Mouse (Mus musculus) neural tube, embryonic 13.5 days (tissue): Measurements from ENCODE around the gene Znrf4. TPM values are rescaled to one million over a fixed set of nuclear protein-coding genes. Genes with fewer than 3 reads are reported as not detected.

Source experiments
- ATAC-seq: fragments of 200-750 bp; cut with Nextera tagmentation; 2 replicates; pipeline ENCODE4 v1.8.0; 2017; ENCODE audit warnings: low read depth, mild to moderate bottlenecking, moderate TSS enrichment, moderate library complexity
- H3K27ac ChIP-seq: fragments of 300-500 bp; sonication (generic); replicated peaks from 2 replicates; pipeline ENCODE4 v1.5.1; 2015; ENCODE audit warnings: moderate library complexity, mild to moderate bottlenecking, inconsistent platforms
- H3K27me3 ChIP-seq: fragments of 300-500 bp; sonication (generic); 2 replicates; pipeline ENCODE4 v1.6.1; 2015; ENCODE audit warnings: mild to moderate bottlenecking, inconsistent platforms
- H3K36me3 ChIP-seq: fragments of 300-500 bp; sonication (generic); 2 replicates; pipeline ENCODE4 v1.6.1; 2015; ENCODE audit warnings: mild to moderate bottlenecking, inconsistent platforms
- H3K4me1 ChIP-seq: fragments of 300-500 bp; sonication (generic); replicated peaks from 2 replicates; pipeline ENCODE4 v1.6.1; 2015; ENCODE audit warnings: inconsistent platforms
- H3K4me2 ChIP-seq: fragments of 300-500 bp; sonication (generic); 2 replicates; pipeline ENCODE4 v1.6.1; 2015; ENCODE audit warnings: inconsistent platforms, mild to moderate bottlenecking, moderate library complexity
- H3K4me3 ChIP-seq: fragments of 300-500 bp; sonication (generic); 2 replicates; pipeline ENCODE4 v1.5.1; 2015; ENCODE audit warnings: mild to moderate bottlenecking, inconsistent platforms
- H3K9ac ChIP-seq: fragments of 300-500 bp; sonication (generic); 2 replicates; pipeline ENCODE4 v1.6.1; 2015; ENCODE audit warnings: moderate library complexity, mild to moderate bottlenecking, inconsistent platforms
- H3K9me3 ChIP-seq: fragments of 300-500 bp; sonication (generic); 2 replicates; pipeline ENCODE4 v1.6.1; 2016; ENCODE audit warnings: inconsistent platforms
- WGBS: fragments of 180-500 bp; shearing (Covaris S2); methylation state at CpG from one replicate; pipeline ENCODE4 v1.1.7; 2015; 5-methylcytosine and 5-hydroxymethylcytosine counted together
- polyA plus RNA-seq: library from polyadenylated mRNA; unstranded; fragments of >200 nt; fragmentation: Nextera tagmentation; extraction: Ambion mirVana; gene quantifications from 2 replicates; pipeline ENCODE4 v1.2.1, GENCODE M21; 2015

Gene Znrf4
- polyA plus RNA-seq, 1 experiment from 2014 or later: not detected

DNA sequence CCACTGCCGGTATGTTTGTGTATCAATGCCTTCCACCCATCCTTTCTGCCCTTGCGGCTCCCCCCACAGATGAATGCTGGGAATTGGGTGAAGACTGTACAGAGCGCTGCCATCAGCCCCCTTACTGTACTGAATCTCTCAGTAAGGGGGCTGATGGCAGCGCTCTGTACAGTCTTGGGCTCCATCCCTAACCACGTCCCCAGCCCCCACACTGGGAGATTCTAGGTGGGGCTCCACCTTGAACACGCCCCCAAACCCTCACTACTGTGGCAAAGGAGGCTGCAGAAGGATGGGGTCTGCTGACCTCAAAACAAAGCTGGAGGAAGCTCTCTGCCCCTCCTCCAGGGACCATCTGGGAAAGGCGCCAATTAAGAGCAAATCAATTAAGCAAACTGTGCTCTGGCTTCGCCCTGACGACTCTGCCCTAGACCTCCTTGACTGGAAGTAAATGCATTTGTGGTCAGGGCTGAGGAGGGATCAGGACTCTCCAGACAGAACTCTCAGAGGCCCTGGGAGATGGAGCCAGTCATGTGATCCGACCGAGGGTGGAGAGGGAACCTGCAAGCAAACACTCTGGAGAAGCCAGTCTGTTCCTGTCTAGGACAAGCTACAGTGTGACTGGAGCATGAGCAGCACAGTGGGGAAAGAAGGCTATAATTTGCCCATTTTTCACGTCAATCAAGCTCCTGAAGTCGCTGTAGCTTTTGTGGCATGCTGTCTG is 3.6 kb upstream of the Znrf4 start:
- Histone ChIP-seq H3K27me3 (peaks cover 40% of the 10 kb centered on the region), H3K4me2 (peak overlapping the region; percentile 22), H3K9ac (peak overlapping the region; percentile 38), H3K36me3 (no peaks in the 10 kb centered on the region), H3K4me3 (no peak overlapping the region), H3K9me3 (no peaks in the 10 kb centered on the region), H3K27ac (peak overlapping the region; percentile 65), H3K4me1 (peaks cover 30% of the 10 kb centered on the region)
- 11% methylated on average over 13 of the region's 13 CpGs for WGBS
- peak; percentile 66 for ATAC-seq

DNA sequence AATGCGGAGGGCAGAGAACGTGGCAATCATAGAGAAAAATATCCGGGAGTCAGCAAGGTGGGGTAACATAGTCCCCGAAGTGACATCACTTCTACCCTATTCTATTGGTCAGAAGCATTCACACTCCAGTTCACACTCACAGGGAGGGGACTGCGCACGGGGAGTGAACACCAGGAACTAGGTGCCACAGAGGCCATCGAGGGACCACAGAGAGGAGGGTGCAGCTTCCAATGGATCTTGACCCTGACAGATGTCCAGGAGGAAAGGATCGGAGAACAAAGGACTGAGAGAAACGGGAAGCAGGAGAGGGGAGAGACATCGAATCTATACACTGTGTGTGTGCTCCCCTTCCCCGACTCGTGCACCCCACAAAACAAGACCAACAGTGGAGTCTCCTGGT is 2.7 kb upstream of the Znrf4 start:
- 0 out of 2 replicates have a peak overlapping the region, but pooled peaks have one; percentile 65 for H3K27ac ChIP-seq
- H3K36me3 ChIP-seq: no peaks in the 10 kb centered on the region
- H3K9me3 ChIP-seq: no peaks in the 10 kb centered on the region
- 54% methylated on average over 12 of the region's 12 CpGs for WGBS
- H3K27me3 ChIP-seq: peaks cover 49% of the 10 kb centered on the region
- no peak overlapping the region for H3K4me2 ChIP-seq
- peaks cover 40% of the 10 kb centered on the region for H3K4me1 ChIP-seq
- no peak overlapping the region for H3K4me3 ChIP-seq
- ATAC-seq: no peak
- 0 out of 2 replicates have a peak overlapping the region, but pooled peaks have one; percentile 38 for H3K9ac ChIP-seq

- Histone ChIP-seq H3K36me3 (no peaks in the 10 kb centered on the region), H3K4me3 (no peak overlapping the region), H3K27ac (no peak overlapping the region), H3K4me2 (no peak overlapping the region), H3K4me1 (peaks cover 46% of the 10 kb centered on the region), H3K9ac (no peak overlapping the region), H3K27me3 (peaks cover 49% of the 10 kb centered on the region), H3K9me3 (no peaks in the 10 kb centered on the region)
- no peak for ATAC-seq
Measured at GRCm38 (mm10) chr17:56514330-56514729, 2.1 kb upstream of the Znrf4 start.

- H3K9me3 ChIP-seq: no peaks in the 10 kb centered on the region
- peaks cover 49% of the 10 kb centered on the region for H3K27me3 ChIP-seq
- peak overlapping the region; percentile 22 for H3K4me3 ChIP-seq
- peak overlapping the region; percentile 35; the same call in 1 of the 2 replicates for H3K9ac ChIP-seq
- no peaks in the 10 kb centered on the region for H3K36me3 ChIP-seq
- no peak for ATAC-seq
- H3K4me2 ChIP-seq: peak overlapping the region; percentile 43
- H3K4me1 ChIP-seq: peaks cover 68% of the 10 kb centered on the region
- no peak overlapping the region for H3K27ac ChIP-seq
- whole genome bisulfite sequencing: 22% methylated on average over 29 of the region's 29 CpGs
Measured at GRCm38 (mm10) chr17:56511707-56512090, 532 bp downstream of the Znrf4 start.

GRCm38 (mm10) chr17:56510970-56511706 is 1.1 kb downstream of the Znrf4 start:
- Histone ChIP-seq H3K27ac (no peak overlapping the region), H3K27me3 (peaks cover 49% of the 10 kb centered on the region), H3K9ac (peak overlapping the region; percentile 35; the same call in 1 of the 2 replicates), H3K36me3 (no peaks in the 10 kb centered on the region), H3K4me2 (peak overlapping the region; percentile 43), H3K9me3 (no peaks in the 10 kb centered on the region), H3K4me1 (peaks cover 67% of the 10 kb centered on the region), H3K4me3 (peak overlapping the region; percentile 22)
- no peak for ATAC-seq
- 6% methylated on average over 60 of the region's 60 CpGs for WGBS

DNA sequence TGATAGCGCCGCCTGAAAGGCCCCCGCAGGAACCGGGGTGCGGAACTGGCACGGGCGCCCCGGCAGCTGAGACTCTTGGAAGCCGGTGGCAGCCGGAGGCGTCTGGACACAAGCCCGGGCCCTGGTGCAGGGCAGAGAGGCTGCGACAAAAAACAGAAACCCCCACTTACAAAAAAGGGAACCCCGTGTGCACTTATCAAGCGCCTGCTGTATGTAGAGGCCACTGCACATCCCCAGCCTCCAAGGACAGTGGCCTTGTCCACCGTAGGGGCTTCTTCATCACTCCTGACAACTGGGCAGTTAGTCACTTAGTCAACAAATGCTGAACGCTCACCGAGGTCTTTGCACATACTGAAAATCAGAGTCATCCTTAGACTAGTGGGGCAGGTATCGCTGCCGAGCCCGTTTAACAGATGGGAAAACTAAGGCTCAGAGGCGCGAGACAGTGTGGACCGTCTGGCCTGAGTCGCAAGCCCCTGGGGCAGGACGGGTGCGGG is 1.7 kb downstream of the Znrf4 start:
- Histone ChIP-seq H3K4me1 (peaks cover 61% of the 10 kb centered on the region), H3K36me3 (no peaks in the 10 kb centered on the region), H3K27ac (no peak overlapping the region), H3K9ac (peak overlapping the region; percentile 2; the same call in 1 of the 2 replicates), H3K27me3 (peaks cover 49% of the 10 kb centered on the region), H3K4me2 (peak overlapping the region; percentile 43; the same call in 1 of the 2 replicates), H3K9me3 (no peaks in the 10 kb centered on the region), H3K4me3 (no peak overlapping the region)
- ATAC-seq: no peak
- 26% methylated on average over 27 of the region's 27 CpGs for whole genome bisulfite sequencing

GRCm38 (mm10) chr17:56509707-56510472 is 2.3 kb downstream of the Znrf4 start:
- Histone ChIP-seq H3K9ac (peak overlapping the region; percentile 45; the same call in 1 of the 2 replicates), H3K4me2 (peak overlapping the region; percentile 18; the same call in 1 of the 2 replicates), H3K4me3 (no peak overlapping the region), H3K27me3 (peaks cover 46% of the 10 kb centered on the region), H3K27ac (peak overlapping the region; percentile 53; the same call in 1 of the 2 replicates), H3K4me1 (peaks cover 54% of the 10 kb centered on the region), H3K36me3 (no peaks in the 10 kb centered on the region), H3K9me3 (no peaks in the 10 kb centered on the region)
- WGBS: 6% methylated on average over 33 of the region's 37 CpGs
- ATAC-seq: peak; percentile 17

- Histone ChIP-seq H3K9ac (0 out of 2 replicates have a peak overlapping the region, but pooled peaks have one; percentile 45), H3K27me3 (peaks cover 39% of the 10 kb centered on the region), H3K36me3 (no peaks in the 10 kb centered on the region), H3K9me3 (no peaks in the 10 kb centered on the region), H3K4me1 (peaks cover 51% of the 10 kb centered on the region), H3K27ac (peak overlapping the region; percentile 53), H3K4me3 (no peak overlapping the region), H3K4me2 (peak overlapping the region; percentile 18; the same call in 1 of the 2 replicates)
- 36% methylated on average over 10 of the region's 10 CpGs for WGBS
- ATAC-seq: peak; percentile 14; the same call in 1 of the 2 replicates
Measured at GRCm38 (mm10) chr17:56509021-56509640, 3.1 kb downstream of the Znrf4 start.

DNA sequence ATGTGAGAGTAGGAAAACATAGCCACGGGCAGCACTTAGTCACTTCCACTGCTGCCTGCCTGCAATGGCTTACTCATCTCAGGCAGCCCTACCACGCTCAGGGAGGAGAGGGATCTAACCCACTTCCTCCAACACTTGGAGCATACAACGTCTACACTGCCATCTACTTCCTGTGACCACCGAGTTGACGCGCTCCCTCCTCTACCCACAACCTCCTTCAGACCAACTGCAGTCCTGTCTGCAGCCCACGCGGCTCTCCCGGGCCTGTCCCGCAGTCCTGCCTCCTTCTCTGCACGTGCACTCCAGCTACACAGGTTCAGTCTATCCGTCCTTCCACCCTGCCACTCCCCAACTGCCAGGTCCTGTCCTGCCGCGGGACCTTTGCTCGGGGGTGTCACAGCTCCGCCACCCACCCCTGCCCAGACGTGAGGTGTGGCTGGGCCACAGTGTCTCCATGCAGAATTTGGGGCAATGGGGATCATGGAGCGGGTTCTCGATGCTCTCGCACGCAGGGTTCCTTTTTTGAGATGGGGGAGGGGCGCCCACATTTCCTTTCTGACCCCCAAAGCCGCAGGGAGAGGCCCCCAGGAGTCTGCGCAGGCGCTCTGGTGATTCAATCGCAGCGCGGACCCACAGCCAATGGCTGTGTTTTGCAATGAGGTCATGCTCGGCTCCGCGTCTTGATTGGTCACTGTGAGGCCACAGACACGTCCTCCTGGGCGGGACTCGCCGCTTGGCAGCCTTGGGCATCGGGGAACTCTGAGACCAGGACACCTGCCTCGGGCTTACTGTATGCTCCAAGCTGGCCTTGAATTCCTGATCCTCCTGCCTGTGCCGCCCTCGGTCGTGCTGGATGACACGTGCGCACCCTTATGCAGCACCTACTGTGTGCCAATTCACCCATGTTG is 4.8 kb downstream of the Znrf4 start:
- H3K27ac ChIP-seq: peak overlapping the region; percentile 94
- peak overlapping the region; percentile 90 for H3K9ac ChIP-seq
- H3K27me3 ChIP-seq: peaks cover 25% of the 10 kb centered on the region
- peak overlapping the region; percentile 96 for H3K4me2 ChIP-seq
- no peaks in the 10 kb centered on the region for H3K36me3 ChIP-seq
- H3K4me1 ChIP-seq: peaks cover 54% of the 10 kb centered on the region
- H3K4me3 ChIP-seq: peak overlapping the region; percentile 62
- WGBS: 0% methylated on average over 42 of the region's 42 CpGs
- ATAC-seq: peak; percentile 92
- no peaks in the 10 kb centered on the region for H3K9me3 ChIP-seq

DNA sequence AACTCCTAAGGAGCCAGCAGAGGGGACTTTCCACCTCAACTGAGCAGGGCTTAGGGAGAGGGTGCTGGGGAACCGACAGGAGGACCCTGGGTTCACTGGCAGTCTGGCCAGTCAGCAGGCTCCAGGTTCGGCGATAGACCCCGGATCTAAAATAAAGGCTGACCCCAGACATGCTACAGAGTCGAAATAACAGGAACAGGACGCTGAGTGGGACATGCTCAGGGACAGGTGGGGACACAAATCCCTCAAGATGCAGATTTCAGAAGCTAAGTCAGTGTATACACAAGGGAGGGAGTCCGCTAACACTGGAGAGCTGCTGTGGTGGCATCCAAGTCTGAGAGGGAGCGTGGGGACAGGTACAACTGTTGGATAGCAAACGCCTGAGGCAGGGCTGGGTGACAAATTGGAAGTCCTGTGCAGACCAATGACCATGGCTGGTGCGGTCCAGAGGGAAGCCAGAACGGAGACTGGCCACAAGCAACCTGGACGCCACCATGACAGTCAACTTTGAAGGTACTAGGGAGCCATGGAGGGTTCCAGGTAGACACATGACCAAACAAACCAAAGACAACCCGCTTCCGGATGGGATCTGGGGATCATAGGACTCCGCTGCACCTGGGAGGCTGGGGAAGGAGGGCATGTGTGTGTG is 5.7 kb downstream of the Znrf4 start:
- ATAC-seq: no peak
- H3K36me3 ChIP-seq: no peaks in the 10 kb centered on the region
- peak overlapping the region; percentile 94 for H3K27ac ChIP-seq
- H3K4me3 ChIP-seq: peak overlapping the region; percentile 62
- H3K4me1 ChIP-seq: peaks cover 55% of the 10 kb centered on the region
- peaks cover 16% of the 10 kb centered on the region for H3K27me3 ChIP-seq
- H3K4me2 ChIP-seq: peak overlapping the region; percentile 96
- no peaks in the 10 kb centered on the region for H3K9me3 ChIP-seq
- WGBS: 55% methylated on average over 15 of the region's 15 CpGs
- peak overlapping the region; percentile 90 for H3K9ac ChIP-seq
